ENCODE assay signal across 20 mouse cellular contexts in genomic region chr10:17012541-17012975, GRCm38 (mm10).
DNase-seq lines count a peak whose midpoint lies in the region; ATAC-seq and TF ChIP-seq lines count a peak whose summit lies in the region.
"Had no signal": no experiment of that assay in that cellular context is flagged by ENCODE, and none has a peak within 500 bp of the region (broad histone marks: within the 10 kb centered on the region; RNA-seq: fewer than 3 reads in every experiment).

No protein-coding gene starts in this region.

- no peaks in the 10 kb centered on the region for H3K4me1 ChIP-seq in kidney, adult 2 months (ENCODE audit: control insufficient read depth, insufficient read depth, low read length)
- H3K4me1 ChIP-seq: hindbrain, embryonic 15.5 days; limb, embryonic 10.5 days; liver, embryonic 13.5 days; midbrain, embryonic 12.5 days; neural tube, embryonic 15.5 days had no signal

- H3K36me3 ChIP-seq in kidney, adult 2 months (ENCODE audit: control insufficient read depth, insufficient read depth, low read length) = no peaks in the 10 kb centered on the region
- H3K36me3 ChIP-seq: hindbrain, embryonic 15.5 days; limb, embryonic 10.5 days; liver, embryonic 13.5 days; midbrain, embryonic 12.5 days; neural tube, embryonic 15.5 days had no signal

- no peak for TF ChIP-seq CTCF in kidney, adult 2 months (conservative IDR thresholded peaks at IDR 0.05; ENCODE audit: insufficient read depth, insufficient read length, low read depth, low read length)

- peak; percentile 27 to 83 for DNase-seq in adrenal gland, adult (ENCODE audit: inconsistent age in 2 of 2, low spot score in 1 of 2)
- no peak for DNase-seq in adrenal gland, adult 18-20 months (ENCODE audit: low spot score in 2 of 2)
- peak; percentile 26 for DNase-seq in kidney, adult 2 months
- DNase-seq in kidney, postnatal 4 days = no peak
- DNase-seq in ovary, adult 18-20 months (ENCODE audit: low spot score) = peak; percentile 49
- DNase-seq in ovary, postnatal 14 days (ENCODE audit: low spot score) = no peak
- peak; percentile 79 for DNase-seq in fibroblast of lung, adult 2 months (ENCODE audit: low read depth)
- DNase-seq: cerebellum, postnatal 10 days; gastrocnemius, adult 2 months; kidney, postnatal 10 days; liver, embryonic 13.5 days; right cerebral cortex, adult 18-20 months had no signal

- H3K4me3 ChIP-seq in kidney, adult 2 months (ENCODE audit: insufficient read depth, low read depth, low read length) = no peak overlapping the region
- H3K4me3 ChIP-seq: gastrocnemius, adult 2 months; hindbrain, embryonic 15.5 days; left cerebral cortex, adult 2 months; limb, embryonic 10.5 days; liver, embryonic 13.5 days; midbrain, embryonic 12.5 days; neural tube, embryonic 15.5 days had no signal

- no peak for TF ChIP-seq POLR2A in kidney, adult 2 months (IDR thresholded peaks at IDR 0.05; ENCODE audit: low read depth, low read length)

- no peaks in the 10 kb centered on the region for H3K27me3 ChIP-seq in kidney, adult 2 months (replicated peaks; ENCODE audit: control insufficient read depth, insufficient read depth, low read length)
- H3K27me3 ChIP-seq: hindbrain, embryonic 15.5 days; liver, embryonic 13.5 days; midbrain, embryonic 12.5 days; neural tube, embryonic 15.5 days had no signal

- 57% methylated on average over 3 of the region's 3 CpGs for WGBS in kidney, adult 2 months

- H3K27ac ChIP-seq in kidney, adult 2 months (ENCODE audit: insufficient read depth, low read depth, low read length) = no peak overlapping the region
- H3K27ac ChIP-seq: gastrocnemius, adult 2 months; hindbrain, embryonic 15.5 days; left cerebral cortex, adult 2 months; limb, embryonic 10.5 days; liver, embryonic 13.5 days; macrophage; midbrain, embryonic 12.5 days; neural tube, embryonic 15.5 days had no signal

- no peak for ATAC-seq in erythroblast, adult 5-6 weeks (replicated peaks; ENCODE audit: low FRiP score, poor library complexity, severe bottlenecking)
- ATAC-seq: intestine, embryonic 16.5 days had no signal

Comparison
In these comparisons a context has a peak if more than half of its experiments do, and no peak if none do; other contexts are left out.
1. DNase-seq: peak in adrenal gland, adult (2 of 2), kidney, adult 2 months (single experiment), ovary, adult 18-20 months (single experiment) and fibroblast of lung, adult 2 months (single experiment); none in adrenal gland, adult 18-20 months (0 of 2), kidney, postnatal 4 days (0 of 2) and ovary, postnatal 14 days (single experiment).